Mouse (Mus musculus) liver, embryonic 14.5 days (tissue): ENCODE measurements around the gene H2al1h. TPM values are rescaled to one million over a fixed set of nuclear protein-coding genes. Genes with fewer than 3 reads are reported as not detected.
"Not testable (repeated sequence)": the region's sequence is repeated elsewhere in the genome, so short reads cannot be mapped to it uniquely, and the experiment has no call there.

Source experiments
- ATAC-seq: fragments of 200-750 bp; cut with Nextera tagmentation; 2 replicates; pipeline ENCODE4 v1.8.0; 2017; ENCODE audit warnings: moderate number of reproducible peaks, mild to moderate bottlenecking, moderate library complexity; ENCODE audit not compliant: insufficient read depth
- DNase-seq, 3 experiments: peaks; one replicate each; pipeline ENCODE4 v3.0.0-alpha.2; 2012 to 2013; ENCODE audit warnings: low read depth in 3 of 3, low spot score in 3 of 3
- H3K27ac ChIP-seq: fragments of 300-500 bp; sonication (generic); 2 replicates; pipeline ENCODE4 v1.5.1; 2014; ENCODE audit warnings: moderate library complexity, mild to moderate bottlenecking, control low read depth, inconsistent platforms
- H3K27me3 ChIP-seq: fragments of 300-500 bp; sonication (generic); 2 replicates; pipeline ENCODE4 v1.6.1; 2014; ENCODE audit warnings: mild to moderate bottlenecking, low read length, moderate library complexity; ENCODE audit not compliant: control insufficient read depth, insufficient read depth
- H3K36me3 ChIP-seq: fragments of 300-500 bp; sonication (generic); replicated peaks from 2 replicates; pipeline ENCODE4 v1.6.1; 2014; ENCODE audit warnings: low read depth; ENCODE audit not compliant: control insufficient read depth, insufficient read depth
- H3K4me1 ChIP-seq, 2 experiments: fragments of 200-500 bp in 1 of 2; fragments of 300-500 bp in 1 of 2; sonication (generic) in 1 of 2; replicated peaks; 2 replicates each; pipeline ENCODE4 v1.6.1; 2012 to 2014; ENCODE audit warnings: antibody characterized with exemption in 1 of 2, inconsistent platforms in 1 of 2, low read length in 1 of 2; ENCODE audit not compliant: control insufficient read depth in 2 of 2, insufficient read depth in 2 of 2
- H3K4me2 ChIP-seq: fragments of 300-500 bp; sonication (generic); 2 replicates; pipeline ENCODE4 v1.6.1; 2014; ENCODE audit warnings: low read depth, mild to moderate bottlenecking, control low read depth, moderate library complexity
- H3K4me3 ChIP-seq, 2 experiments: fragments of 200-500 bp in 1 of 2; fragments of 300-500 bp in 1 of 2; sonication (generic) in 1 of 2; 2 replicates each; pipeline ENCODE4 v1.5.1; 2012 to 2014; ENCODE audit warnings: low read depth in 2 of 2, low read length in 2 of 2, mild to moderate bottlenecking in 2 of 2, control low read depth in 1 of 2, inconsistent platforms in 1 of 2, moderate library complexity in 1 of 2; ENCODE audit not compliant: insufficient read depth in 1 of 2
- H3K9ac ChIP-seq: fragments of 300-500 bp; sonication (generic); replicated peaks from 2 replicates; pipeline ENCODE4 v1.6.1; 2014; ENCODE audit warnings: mild to moderate bottlenecking, control low read depth, moderate library complexity
- H3K9me3 ChIP-seq: fragments of 300-500 bp; sonication (generic); 2 replicates; pipeline ENCODE4 v1.6.1; 2016; ENCODE audit warnings: low read length, mixed read lengths; ENCODE audit not compliant: control insufficient read depth
- CTCF ChIP-seq: IDR thresholded peaks from 2 replicates; pipeline ENCODE4 v1.5.1; 2016; ENCODE audit warnings: antibody characterized with exemption, low read depth, control low read depth
- EP300 ChIP-seq: IDR thresholded peaks from 2 replicates; pipeline ENCODE4 v1.6.1; 2016; ENCODE audit warnings: antibody characterized with exemption, low read depth
- WGBS: fragments of 180-500 bp; shearing (Covaris S2); extraction: QIAGEN DNeasy Blood & Tissue Kit; methylation state at CpG from one replicate; pipeline ENCODE4 v1.1.7; 2014; ENCODE audit not compliant: insufficient replicate concordance; 5-methylcytosine and 5-hydroxymethylcytosine counted together
- polyA plus RNA-seq, 2 experiments: library from polyadenylated mRNA; depleted of rRNA in 1 of 2; stranded (reverse) in 1 of 2; unstranded in 1 of 2; fragments of >200 nt; fragmentation: Nextera tagmentation in 1 of 2; extraction: Ambion mirVana in 1 of 2; gene quantifications; 2 replicates each; pipeline versions ENCODE4 v1.2.1 to v1.2.3; 2012 to 2014

H2al1h gene
- polyA plus RNA-seq, 2 experiments = not detected

GRCm38 (mm10) chrX:11289244-11289643 lies 32.0 kb upstream of the H2al1h start:
- no peak overlapping the region for H3K4me2 ChIP-seq
- no peak overlapping the region for H3K27ac ChIP-seq
- H3K9ac ChIP-seq = no peak overlapping the region
- no peaks in the 10 kb centered on the region for H3K36me3 ChIP-seq
- ATAC-seq = no peak
- TF ChIP-seq CTCF (no peak), EP300 (no peak)
- DNase-seq = no peak
- WGBS = 32% methylated on average over 4 of the region's 4 CpGs
- H3K27me3 ChIP-seq = no peaks in the 10 kb centered on the region
- no peak overlapping the region for H3K4me3 ChIP-seq
- no peaks in the 10 kb centered on the region for H3K9me3 ChIP-seq
- no peaks in the 10 kb centered on the region for H3K4me1 ChIP-seq

- H3K9me3 ChIP-seq, H3K4me2 ChIP-seq, H3K27me3 ChIP-seq, H3K4me3 ChIP-seq, H3K9ac ChIP-seq, H3K36me3 ChIP-seq, H3K4me1 ChIP-seq, ATAC-seq, H3K27ac ChIP-seq, DNase-seq: not testable (repeated sequence)
- WGBS = no CpG with 5 or more reads among the region's 3 CpGs
Measured at GRCm38 (mm10) chrX:11298957-11299356, 22.3 kb upstream of the H2al1h start, which contains the start of gene H2al1a. Gene H2al1a, plus strand, starts transcription at chrX:11299257.

- H3K27me3 ChIP-seq, H3K4me2 ChIP-seq, H3K27ac ChIP-seq, H3K4me1 ChIP-seq, H3K36me3 ChIP-seq, H3K4me3 ChIP-seq, DNase-seq, H3K9ac ChIP-seq, H3K9me3 ChIP-seq, ATAC-seq: not testable (repeated sequence)
- WGBS = 81% methylated on average over 1 of the region's 3 CpGs
Measured at GRCm38 (mm10) chrX:11302132-11302531, 19.2 kb upstream of the H2al1h start, which contains the start of gene H2al1b. Gene H2al1b, plus strand, starts transcription at chrX:11302432.

GRCm38 (mm10) chrX:11305355-11305754 lies 15.9 kb upstream of the H2al1h start, which contains the start of gene H2al1c:
Gene H2al1c, plus strand, starts transcription at chrX:11305655.
- H3K27me3 ChIP-seq, H3K4me3 ChIP-seq, H3K9ac ChIP-seq, H3K4me1 ChIP-seq, H3K9me3 ChIP-seq, H3K36me3 ChIP-seq, ATAC-seq, DNase-seq, H3K4me2 ChIP-seq, H3K27ac ChIP-seq: not testable (repeated sequence)
- WGBS = 55% methylated on average over 1 of the region's 6 CpGs

GRCm38 (mm10) chrX:11308524-11308923 lies 12.8 kb upstream of the H2al1h start, which contains the start of gene H2al1d:
Gene H2al1d, plus strand, starts transcription at chrX:11308824.
- not testable (repeated sequence) for H3K27ac ChIP-seq, ATAC-seq, H3K4me3 ChIP-seq, H3K4me2 ChIP-seq, H3K36me3 ChIP-seq, H3K4me1 ChIP-seq, H3K9me3 ChIP-seq, H3K27me3 ChIP-seq, DNase-seq, H3K9ac ChIP-seq
- WGBS = no CpG with 5 or more reads among the region's 6 CpGs

- not testable (repeated sequence) for H3K9ac ChIP-seq, H3K36me3 ChIP-seq, DNase-seq, H3K9me3 ChIP-seq, H3K4me3 ChIP-seq, H3K27ac ChIP-seq, H3K4me1 ChIP-seq, ATAC-seq, H3K4me2 ChIP-seq, H3K27me3 ChIP-seq
- WGBS = no CpG with 5 or more reads among the region's 3 CpGs
Measured at GRCm38 (mm10) chrX:11311634-11312033, 9.7 kb upstream of the H2al1h start, which contains the start of gene H2al1e. Gene H2al1e, plus strand, starts transcription at chrX:11311934.

- not testable (repeated sequence) for H3K9me3 ChIP-seq, H3K4me2 ChIP-seq, H3K4me3 ChIP-seq, H3K27me3 ChIP-seq, H3K9ac ChIP-seq, DNase-seq, H3K4me1 ChIP-seq, H3K36me3 ChIP-seq, ATAC-seq, H3K27ac ChIP-seq
- WGBS = no CpG with 5 or more reads among the region's 6 CpGs
Measured at GRCm38 (mm10) chrX:11314858-11315257, 6.4 kb upstream of the H2al1h start, which contains the start of gene H2al1f. Gene H2al1f, plus strand, starts transcription at chrX:11315158.

- H3K4me1 ChIP-seq, DNase-seq, H3K4me3 ChIP-seq, ATAC-seq, H3K27ac ChIP-seq, H3K9me3 ChIP-seq, H3K9ac ChIP-seq, H3K4me2 ChIP-seq, H3K36me3 ChIP-seq, H3K27me3 ChIP-seq: not testable (repeated sequence)
- no CpG with 5 or more reads among the region's 3 CpGs for WGBS
Measured at GRCm38 (mm10) chrX:11317956-11318355, 3.3 kb upstream of the H2al1h start, which contains the start of gene H2al1g. Gene H2al1g, plus strand, starts transcription at chrX:11318256.
